Mouse (Mus musculus) Patski (cell line): ENCODE results near the gene Fer. TPM values are rescaled to one million over a fixed set of nuclear protein-coding genes. Genes with fewer than 3 reads are reported as not detected.

Source experiments
- ATAC-seq: fragments of 100-300 bp; one replicate; pipeline ENCODE4 v1.8.0; 2021
- CTCF ChIA-PET: fragments of 350-600 bp; sonication (Branson Sonifier 250); formaldehyde crosslinking; loops from one replicate; lab custom pipeline; 2022; ENCODE audit warnings: inconsistent platforms; lab: Charles Lee
- POLR2A ChIA-PET: fragments of 350-600 bp; sonication (Branson Sonifier 250); formaldehyde crosslinking; loops from one replicate; lab custom pipeline; 2022; ENCODE audit warnings: antibody characterized with exemption, inconsistent platforms; lab: Charles Lee
- DNase-seq: peaks from one replicate; pipeline ENCODE4 v3.0.0-alpha.2; 2011; ENCODE audit warnings: low read depth, low spot score
- H3K27me3 ChIP-seq: fragments of 371-371 bp; one replicate; pipeline ENCODE4 v1.5.1; 2021
- CTCF ChIP-seq: fragments of 100-300 bp; IDR thresholded peaks from one replicate; pipeline ENCODE4 v1.5.1; 2021
- in situ Hi-C: fragments of 300-500 bp; cut with MboI; formaldehyde crosslinking; loops from 3 replicates; pipeline ENCODE4 v1.11.1; 2018; ENCODE audit warnings: low pct_unique_long_range_greater_than_20kb, mixed read lengths
- polyA plus RNA-seq: library from polyadenylated mRNA; unstranded; gene quantifications from one replicate; pipeline ENCODE4 v1.2.3, GENCODE M21; 2021

Gene Fer
- polyA plus RNA-seq, 1 experiment from 2014 or later, result 34.8 TPM

DNA sequence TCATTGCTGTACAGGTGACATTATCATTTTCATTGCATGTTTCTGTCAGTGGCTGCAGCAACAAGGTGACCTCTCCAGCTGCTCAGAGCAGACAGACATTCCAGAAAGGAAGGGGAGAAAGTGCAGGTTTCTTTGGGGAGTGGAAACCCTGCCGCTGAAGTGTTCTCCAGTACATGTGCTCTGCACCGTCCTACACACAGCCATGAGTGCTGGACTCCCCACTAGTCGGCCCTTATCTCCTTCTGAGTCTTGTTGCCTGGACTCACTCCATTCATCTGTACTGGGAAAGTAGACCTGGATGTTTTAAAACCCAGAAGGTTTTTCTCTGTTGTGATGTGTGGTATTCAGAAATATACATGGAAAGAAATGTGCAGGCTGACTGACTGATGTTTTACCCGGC, 109.3 kb downstream of the Fer start:
- POLR2A ChIA-PET, result no interaction called here
- no peak for TF ChIP-seq CTCF
- in situ Hi-C loops, result no loop called here
- no peak for ATAC-seq
- H3K27me3 ChIP-seq, result no peaks in the 10 kb centered on the region
- DNase-seq, result no peak
- CTCF ChIA-PET, result no interaction called here

- H3K27me3 ChIP-seq, result no peaks in the 10 kb centered on the region
- no peak for ATAC-seq
- in situ Hi-C loops, result no loop called here
- ChIA-PET CTCF (interaction anchor here (1.3 kb wide), 1 partner anchor 169 kb away, joined by 3 read pairs; no protein-coding TSS in a partner anchor), POLR2A (no interaction called here)
- no peak for TF ChIP-seq CTCF
- DNase-seq, result no peak
These were observed 110.9 kb downstream of the Fer start for GRCm38 (mm10) chr17:63973806-63974205.

GRCm38 (mm10) chr17:63974253-63974652, 111.4 kb downstream of the Fer start:
- no peak for ATAC-seq
- POLR2A ChIA-PET, result no interaction called here
- in situ Hi-C loops, result no loop called here

DNA sequence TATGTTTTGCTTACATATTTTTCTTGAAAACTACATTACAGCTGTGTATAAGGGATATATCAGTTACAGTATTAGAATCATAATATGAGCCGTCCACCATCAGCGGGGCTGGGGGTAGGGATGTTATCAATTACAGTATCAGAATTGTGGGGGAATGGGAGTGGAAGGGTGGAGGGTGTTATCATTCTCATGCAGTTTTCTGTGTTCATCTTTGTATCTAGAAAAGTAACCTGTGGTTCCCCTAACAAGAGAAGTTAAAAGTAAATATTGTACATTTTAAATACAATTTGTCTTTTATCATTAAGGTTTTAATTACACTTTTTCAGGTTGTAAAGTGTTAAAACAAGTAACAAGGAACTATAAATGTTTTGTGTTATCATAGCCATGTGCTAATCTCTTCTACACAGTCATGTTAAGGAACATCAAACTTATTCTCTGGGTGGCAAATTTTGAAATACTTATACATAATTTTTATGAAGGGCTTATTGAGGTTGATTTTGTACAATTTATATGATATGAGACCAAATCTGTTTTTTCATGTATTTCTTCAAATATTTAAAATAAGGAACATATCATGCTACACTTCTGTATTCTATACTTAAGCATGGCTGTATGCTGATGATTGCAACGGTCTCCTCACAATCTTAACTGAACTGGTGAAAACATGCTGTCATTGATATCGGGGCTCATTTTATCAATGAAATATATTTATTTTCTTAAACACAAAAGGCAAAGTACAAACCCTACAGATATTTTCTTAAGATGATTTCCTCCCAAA, 116.1 kb downstream of the Fer start:
- CTCF ChIA-PET, result interaction anchor here (1.6 to 1.9 kb wide), 2 partner anchors 9 to 17 kb away, joined by 4 read pairs; no protein-coding TSS in a partner anchor
- no peaks in the 10 kb centered on the region for H3K27me3 ChIP-seq
- POLR2A ChIA-PET, result no interaction called here
- no peak for TF ChIP-seq CTCF
- in situ Hi-C loops, result no loop called here
- DNase-seq (no peak), ATAC-seq (no peak)

More at GRCm38 (mm10) chr17:63974253-63974652, 111.4 kb downstream of the Fer start:
- no peak for DNase-seq
- H3K27me3 ChIP-seq, result no peaks in the 10 kb centered on the region
- CTCF ChIA-PET, result interaction anchor here (1.3 kb wide), 1 partner anchor 170 kb away, joined by 3 read pairs; no protein-coding TSS in a partner anchor
- no peak for TF ChIP-seq CTCF

- in situ Hi-C loops, result no loop called here
- CTCF ChIA-PET, result interaction anchor here (1.9 kb wide), 1 partner anchor 15 kb away, joined by 4 read pairs; no protein-coding TSS in a partner anchor
These were observed 117.3 kb downstream of the Fer start for GRCm38 (mm10) chr17:63980167-63980566.

GRCm38 (mm10) chr17:63988710-63989109, 125.8 kb downstream of the Fer start:
- DNase-seq (no peak), ATAC-seq (no peak)
- TF ChIP-seq CTCF, result no peak
- ChIA-PET CTCF (interaction anchor here (1.9 kb wide), 1 partner anchor 10 kb away, joined by 4 read pairs; no protein-coding TSS in a partner anchor), POLR2A (no interaction called here)
- H3K27me3 ChIP-seq, result no peaks in the 10 kb centered on the region
- in situ Hi-C loops, result no loop called here

More at GRCm38 (mm10) chr17:63980167-63980566, 117.3 kb downstream of the Fer start:
- DNase-seq (no peak), ATAC-seq (no peak)
- POLR2A ChIA-PET, result no interaction called here
- no peaks in the 10 kb centered on the region for H3K27me3 ChIP-seq
- no peak for TF ChIP-seq CTCF

- in situ Hi-C loops, result no loop called here
- POLR2A ChIA-PET, result interaction anchor here (0.6 kb wide), 1 partner anchor 28 kb away, joined by 4 read pairs; no protein-coding TSS in a partner anchor
- TF ChIP-seq CTCF, result no peak
- DNase-seq, result no peak
- ATAC-seq, result no peak
- CTCF ChIA-PET, result no interaction called here
- H3K27me3 ChIP-seq, result no peaks in the 10 kb centered on the region
These were observed 128.3 kb downstream of the Fer start for GRCm38 (mm10) chr17:63991160-63991559.

DNA sequence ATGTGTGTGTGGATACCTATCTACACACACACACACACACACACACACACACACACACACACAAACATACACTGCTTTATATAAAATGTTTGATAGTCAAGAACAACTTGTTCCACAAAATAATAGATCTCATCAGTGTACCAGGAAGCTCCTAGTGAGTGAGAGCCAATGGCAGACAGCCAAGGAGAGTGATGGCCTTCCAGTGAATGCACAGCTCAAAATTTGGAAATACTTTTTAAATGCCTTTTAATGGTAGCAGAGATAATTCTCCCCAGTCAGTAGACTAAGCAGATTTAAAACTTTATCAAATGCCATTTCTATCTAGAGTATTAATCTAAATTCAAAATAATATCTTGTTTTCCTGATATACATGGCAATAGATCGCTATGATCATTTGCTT, 133.1 kb downstream of the Fer start:
- ATAC-seq, result no peak
- in situ Hi-C loops, result no loop called here
- ChIA-PET POLR2A (interaction anchor here (0.7 kb wide), 1 partner anchor 263 kb away, joined by 3 read pairs; no protein-coding TSS in a partner anchor), CTCF (interaction anchor here (0.8 to 1.6 kb wide), 2 partner anchors 16 to 18 kb away, joined by 3 to 4 read pairs; no protein-coding TSS in a partner anchor)
- no peak for TF ChIP-seq CTCF
- DNase-seq, result no peak
- H3K27me3 ChIP-seq, result no peaks in the 10 kb centered on the region

- no peak for ATAC-seq
- ChIA-PET CTCF (interaction anchor here (1.3 kb wide), 1 partner anchor 9 kb away, joined by 3 read pairs; no protein-coding TSS in a partner anchor), POLR2A (no interaction called here)
- no peak for DNase-seq
- no peaks in the 10 kb centered on the region for H3K27me3 ChIP-seq
- in situ Hi-C loops, result no loop called here
- no peak for TF ChIP-seq CTCF
These were observed 134.8 kb downstream of the Fer start for GRCm38 (mm10) chr17:63997643-63998042.

- no peak for TF ChIP-seq CTCF
- H3K27me3 ChIP-seq, result no peaks in the 10 kb centered on the region
- ATAC-seq (peak; percentile 99), DNase-seq (peak; percentile 19)
- ChIA-PET POLR2A (interaction anchor here (0.8 kb wide), 1 partner anchor 435 kb away, joined by 3 read pairs; no protein-coding TSS in a partner anchor), CTCF (no interaction called here)
- in situ Hi-C loops, result no loop called here
These were observed 140.6 kb downstream of the Fer start for GRCm38 (mm10) chr17:64003444-64003843.
